Mouse (Mus musculus) embryonic facial prominence, embryonic 14.5 days (tissue): ENCODE data around the gene Tex44. TPM values are rescaled to one million over a fixed set of nuclear protein-coding genes. Genes with fewer than 3 reads are reported as not detected.
A peak's percentile ranks its signal among the peaks of the same experiment; 100 is the strongest.

Source experiments
- ATAC-seq: fragments of 200-750 bp; cut with Nextera tagmentation; 2 replicates; pipeline ENCODE4 v1.8.0; 2017; ENCODE audit warnings: low read depth, moderate number of reproducible peaks, moderate TSS enrichment
- DNase-seq: peaks from one replicate; pipeline ENCODE4 v3.0.0-alpha.2; 2015; ENCODE audit warnings: low spot score
- H3K27ac ChIP-seq: fragments of 300-500 bp; sonication (generic); replicated peaks from 2 replicates; pipeline ENCODE4 v1.5.1; 2014; ENCODE audit warnings: low read depth, mild to moderate bottlenecking, low read length, moderate library complexity
- H3K27me3 ChIP-seq: fragments of 300-500 bp; sonication (generic); replicated peaks from 2 replicates; pipeline ENCODE4 v1.6.1; 2014; ENCODE audit warnings: low read length; ENCODE audit not compliant: control insufficient read depth, insufficient read depth
- H3K36me3 ChIP-seq: fragments of 300-500 bp; sonication (generic); 2 replicates; pipeline ENCODE4 v1.6.1; 2014; ENCODE audit warnings: low read length, mixed read lengths; ENCODE audit not compliant: control insufficient read depth, insufficient read depth
- H3K4me1 ChIP-seq: fragments of 300-500 bp; sonication (generic); 2 replicates; pipeline ENCODE4 v1.6.1; 2014; ENCODE audit warnings: antibody characterized with exemption, low read length; ENCODE audit not compliant: control insufficient read depth, insufficient read depth
- H3K4me2 ChIP-seq: fragments of 300-500 bp; sonication (generic); 2 replicates; pipeline ENCODE4 v1.6.1; 2014; ENCODE audit warnings: low read depth, mild to moderate bottlenecking, low read length, moderate library complexity, mixed read lengths
- H3K4me3 ChIP-seq: fragments of 300-500 bp; sonication (generic); 2 replicates; pipeline ENCODE4 v1.5.1; 2014; ENCODE audit warnings: low read depth, mild to moderate bottlenecking, low read length
- H3K9ac ChIP-seq: fragments of 300-500 bp; sonication (generic); 2 replicates; pipeline ENCODE4 v1.6.1; 2014; ENCODE audit warnings: low read depth, mild to moderate bottlenecking, low read length, moderate library complexity, mixed read lengths
- H3K9me3 ChIP-seq: fragments of 300-500 bp; sonication (generic); 2 replicates; pipeline ENCODE4 v1.6.1; 2016; ENCODE audit warnings: low read length; ENCODE audit not compliant: control insufficient read depth
- WGBS: fragments of 180-500 bp; shearing (Covaris S2); extraction: QIAGEN DNeasy Blood & Tissue Kit; methylation state at CpG from one replicate; pipeline ENCODE4 v1.1.7; 2014; 5-methylcytosine and 5-hydroxymethylcytosine counted together
- polyA plus RNA-seq: library from polyadenylated mRNA; unstranded; fragments of >200 nt; fragmentation: Nextera tagmentation; extraction: Ambion mirVana; gene quantifications from 2 replicates; pipeline ENCODE4 v1.2.1, GENCODE M21; 2014

Tex44 gene
- polyA plus RNA-seq, 1 experiment from 2014 or later = not detected

DNA sequence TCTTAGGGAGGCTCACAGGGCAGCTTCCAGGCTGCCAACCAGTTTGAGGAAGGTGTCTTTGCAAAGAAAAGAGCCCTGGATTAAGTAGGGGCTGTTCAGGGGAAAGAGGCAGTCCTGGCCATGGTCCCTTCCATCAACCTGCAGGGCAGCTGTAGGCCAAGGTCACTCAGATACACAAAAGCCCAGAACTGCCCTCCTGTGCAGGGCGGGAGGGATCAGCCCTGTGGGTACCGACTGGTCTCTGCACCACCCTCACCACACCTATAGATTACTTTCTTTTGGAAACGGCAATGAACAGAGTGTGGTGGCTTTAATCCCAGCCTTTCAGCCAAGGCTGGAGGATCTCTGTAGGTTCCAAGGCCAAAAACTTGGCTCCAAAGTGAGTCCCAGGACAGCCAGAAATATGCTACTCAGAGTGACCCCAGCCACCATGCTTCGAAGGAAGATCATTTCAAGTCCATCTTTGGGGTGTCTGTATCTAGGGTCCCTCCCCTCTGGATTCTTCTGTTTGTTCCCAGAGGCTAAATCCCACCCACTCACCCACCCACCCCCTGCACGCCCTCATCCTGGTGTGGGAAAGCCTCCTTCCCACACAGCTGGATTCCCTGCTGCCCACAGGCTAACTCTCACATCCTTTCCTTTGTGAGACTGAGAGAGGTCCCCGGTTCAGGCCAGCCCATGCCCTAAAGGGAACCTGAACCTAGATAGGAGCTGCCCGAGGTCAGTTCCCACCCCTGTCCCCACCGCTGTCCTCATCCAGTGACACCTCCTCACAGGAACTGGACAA lies 17.4 kb downstream of the Tex44 start:
- no peaks in the 10 kb centered on the region for H3K27me3 ChIP-seq
- no peaks in the 10 kb centered on the region for H3K36me3 ChIP-seq
- H3K4me1 ChIP-seq = peaks cover 29% of the 10 kb centered on the region
- peak overlapping the region; percentile 51 for H3K4me3 ChIP-seq
- H3K27ac ChIP-seq = peak overlapping the region; percentile 100
- H3K9ac ChIP-seq = peak overlapping the region; percentile 95
- WGBS = 55% methylated on average over 8 of the region's 8 CpGs
- ATAC-seq (no peak), DNase-seq (peak; percentile 42)
- peak overlapping the region; percentile 97 for H3K4me2 ChIP-seq
- no peaks in the 10 kb centered on the region for H3K9me3 ChIP-seq

DNA sequence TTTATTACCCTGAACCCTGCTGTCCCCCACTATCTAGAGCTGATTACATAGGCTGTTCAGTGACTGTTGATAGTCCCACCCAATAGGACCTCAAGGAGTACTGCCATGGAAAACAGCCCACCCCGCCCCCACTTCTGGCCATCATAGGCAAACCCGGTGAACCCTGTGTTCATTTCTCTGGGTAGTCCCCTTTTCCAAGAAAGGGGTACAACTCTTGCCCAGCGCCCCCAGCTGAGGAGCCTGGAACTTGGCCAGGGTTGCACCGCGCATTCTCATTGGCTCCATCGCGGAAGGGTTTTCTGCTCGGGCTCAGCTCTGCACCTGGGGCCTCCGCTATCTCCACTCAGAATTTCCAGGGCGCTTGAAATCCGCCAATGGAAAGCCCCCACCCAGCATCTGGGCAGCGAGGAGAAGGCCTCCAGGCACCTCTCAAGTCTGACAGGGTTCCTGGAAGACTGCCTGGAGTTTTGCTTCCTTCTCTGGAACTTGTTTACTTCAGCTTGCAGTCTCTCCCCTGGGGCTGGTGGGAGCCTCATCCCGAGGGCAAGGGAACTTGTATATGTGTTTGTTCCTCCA lies 21.6 kb downstream of the Tex44 start:
- peak overlapping the region; percentile 75 for H3K27ac ChIP-seq
- no peaks in the 10 kb centered on the region for H3K36me3 ChIP-seq
- WGBS = 38% methylated on average over 12 of the region's 13 CpGs
- peak; percentile 89 for DNase-seq
- H3K9ac ChIP-seq = peak overlapping the region; percentile 7
- no peak overlapping the region for H3K4me3 ChIP-seq
- H3K4me2 ChIP-seq = no peak overlapping the region
- H3K27me3 ChIP-seq = no peaks in the 10 kb centered on the region
- peaks cover 25% of the 10 kb centered on the region for H3K4me1 ChIP-seq
- ATAC-seq = peak; percentile 16
- H3K9me3 ChIP-seq = no peaks in the 10 kb centered on the region

DNA sequence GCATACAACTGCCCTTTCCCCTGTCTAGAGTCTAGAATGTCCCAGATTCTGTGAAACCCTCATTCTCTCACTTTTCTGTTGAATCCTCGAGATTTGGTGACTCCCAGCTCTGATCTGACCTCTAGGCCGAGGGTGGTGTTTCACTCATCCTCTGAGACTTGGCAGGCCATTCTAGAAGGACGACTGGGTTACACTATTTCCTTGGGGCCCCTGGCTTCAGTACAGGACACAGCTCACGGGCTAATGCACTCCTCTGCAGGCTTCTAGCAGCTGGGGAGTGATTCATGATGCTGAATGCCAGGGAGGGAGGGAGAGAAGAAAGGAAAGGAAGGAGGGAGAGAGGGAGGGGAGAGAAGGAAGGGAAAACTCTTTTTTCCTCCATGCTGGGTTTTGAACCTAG lies 22.1 kb downstream of the Tex44 start:
- DNase-seq (no peak), ATAC-seq (no peak)
- no peaks in the 10 kb centered on the region for H3K27me3 ChIP-seq
- H3K4me1 ChIP-seq = peaks cover 19% of the 10 kb centered on the region
- H3K27ac ChIP-seq = peak overlapping the region; percentile 75
- no peaks in the 10 kb centered on the region for H3K36me3 ChIP-seq
- 25% methylated on average over 4 of the region's 4 CpGs for WGBS
- no peak overlapping the region for H3K4me2 ChIP-seq
- H3K9ac ChIP-seq = peak overlapping the region; percentile 17; the same call in 1 of the 2 replicates
- no peaks in the 10 kb centered on the region for H3K9me3 ChIP-seq
- H3K4me3 ChIP-seq = no peak overlapping the region

GRCm38 (mm10) chr1:86449966-86450365 lies 23.8 kb downstream of the Tex44 start:
- DNase-seq = peak; percentile 91
- peak; percentile 90 for ATAC-seq

DNA sequence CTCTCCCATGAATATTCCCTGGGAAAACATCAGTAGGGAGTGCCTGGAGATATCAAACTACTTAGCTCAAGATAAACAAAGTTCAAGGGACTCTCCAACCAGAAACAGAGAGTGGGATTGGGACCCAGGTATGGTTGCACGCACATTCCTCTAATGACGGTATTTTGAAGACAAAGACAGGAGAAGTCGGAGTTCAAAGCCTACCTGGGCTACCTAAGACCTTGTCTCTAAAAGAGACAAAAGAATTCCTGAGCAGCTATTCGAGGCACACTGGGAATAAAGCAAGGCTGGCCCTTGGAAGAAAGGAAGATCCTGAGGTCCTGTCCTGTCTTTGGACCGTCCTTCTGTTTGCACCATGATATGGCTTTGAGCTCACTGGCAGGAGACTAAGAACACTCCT lies 26.6 kb downstream of the Tex44 start:
- H3K4me1 ChIP-seq = peaks cover 8% of the 10 kb centered on the region
- H3K4me3 ChIP-seq = no peak overlapping the region
- H3K9ac ChIP-seq = no peak overlapping the region
- 73% methylated on average over 5 of the region's 5 CpGs for WGBS
- ATAC-seq (no peak), DNase-seq (no peak)
- no peaks in the 10 kb centered on the region for H3K36me3 ChIP-seq
- no peak overlapping the region for H3K27ac ChIP-seq
- no peaks in the 10 kb centered on the region for H3K9me3 ChIP-seq
- H3K27me3 ChIP-seq = no peaks in the 10 kb centered on the region
- H3K4me2 ChIP-seq = no peak overlapping the region

More at GRCm38 (mm10) chr1:86449966-86450365, 23.8 kb downstream of the Tex44 start:
- H3K27ac ChIP-seq = peak overlapping the region; percentile 19; the same call in 1 of the 2 replicates
- H3K9ac ChIP-seq = no peak overlapping the region
- peaks cover 13% of the 10 kb centered on the region for H3K4me1 ChIP-seq
- WGBS = 32% methylated on average over 6 of the region's 6 CpGs
- no peak overlapping the region for H3K4me3 ChIP-seq
- no peak overlapping the region for H3K4me2 ChIP-seq
- H3K27me3 ChIP-seq = no peaks in the 10 kb centered on the region
- no peaks in the 10 kb centered on the region for H3K36me3 ChIP-seq
- no peaks in the 10 kb centered on the region for H3K9me3 ChIP-seq

DNA sequence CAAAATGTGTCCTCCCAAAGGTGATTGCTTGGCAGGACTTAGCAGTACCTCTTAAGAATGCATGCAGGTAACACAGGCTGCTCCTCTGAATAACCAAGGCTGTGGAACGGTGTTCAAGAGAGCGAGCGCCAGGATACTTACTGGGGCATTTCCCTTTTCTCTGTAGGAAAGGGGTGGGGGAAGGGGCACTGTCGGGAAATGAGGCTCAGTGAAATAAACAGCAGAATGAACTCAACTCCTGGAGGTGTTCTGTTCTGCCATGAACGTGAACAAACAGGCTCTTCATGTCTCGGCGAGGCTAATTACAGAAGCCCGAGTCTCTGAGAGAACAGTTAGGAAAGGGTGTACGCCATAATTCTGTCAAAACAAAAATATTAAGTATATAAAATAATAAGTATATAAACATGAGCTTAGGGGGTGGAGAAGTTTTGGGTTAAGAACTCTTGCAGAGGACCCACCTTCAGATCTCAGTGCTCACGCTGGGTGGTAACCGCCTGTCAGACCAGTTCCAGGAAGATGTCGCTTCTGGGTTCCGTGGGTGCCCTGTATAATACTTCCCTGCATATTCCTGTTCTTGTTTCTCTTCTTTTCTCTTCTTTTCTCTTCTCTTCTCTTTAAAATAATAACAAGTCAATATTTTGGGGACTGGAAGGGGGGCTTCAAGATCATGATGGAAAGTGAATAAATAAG lies 30.9 kb downstream of the Tex44 start:
- Histone ChIP-seq H3K9me3 (no peaks in the 10 kb centered on the region), H3K4me2 (no peak overlapping the region), H3K36me3 (no peaks in the 10 kb centered on the region), H3K9ac (no peak overlapping the region), H3K4me1 (no peaks in the 10 kb centered on the region), H3K27ac (peak overlapping the region; percentile 35), H3K27me3 (no peaks in the 10 kb centered on the region), H3K4me3 (no peak overlapping the region)
- peak; percentile 54 for DNase-seq
- peak; percentile 66; the same call in 1 of the 2 replicates for ATAC-seq
- whole genome bisulfite sequencing = 46% methylated on average over 13 of the region's 13 CpGs

DNA sequence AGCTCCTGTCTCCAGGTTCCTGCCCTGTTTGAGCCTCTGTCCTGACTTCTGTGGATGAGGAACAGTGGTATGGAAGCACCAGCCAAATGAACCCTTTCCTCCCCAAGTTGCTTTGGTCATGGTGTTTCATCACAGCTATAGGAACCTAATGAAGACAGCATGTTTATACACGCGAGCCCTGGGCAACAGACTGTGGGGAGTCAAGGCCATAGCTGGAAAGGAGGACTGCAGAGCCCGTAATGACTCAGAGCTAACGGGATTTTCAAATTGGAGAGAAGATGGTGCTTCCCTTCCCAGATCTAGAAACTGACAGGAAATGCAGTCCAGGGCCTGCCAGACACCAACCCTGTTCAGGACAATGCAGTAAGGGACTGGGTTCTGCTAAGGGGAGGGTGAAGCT lies 33.2 kb downstream of the Tex44 start:
- no peaks in the 10 kb centered on the region for H3K36me3 ChIP-seq
- 71% methylated on average over 4 of the region's 4 CpGs for WGBS
- H3K4me1 ChIP-seq = peaks cover 3% of the 10 kb centered on the region
- no peaks in the 10 kb centered on the region for H3K27me3 ChIP-seq
- DNase-seq = no peak
- no peak overlapping the region for H3K27ac ChIP-seq
- H3K4me3 ChIP-seq = no peak overlapping the region
- ATAC-seq = no peak
- H3K9me3 ChIP-seq = no peaks in the 10 kb centered on the region
- H3K9ac ChIP-seq = no peak overlapping the region
- H3K4me2 ChIP-seq = no peak overlapping the region

DNA sequence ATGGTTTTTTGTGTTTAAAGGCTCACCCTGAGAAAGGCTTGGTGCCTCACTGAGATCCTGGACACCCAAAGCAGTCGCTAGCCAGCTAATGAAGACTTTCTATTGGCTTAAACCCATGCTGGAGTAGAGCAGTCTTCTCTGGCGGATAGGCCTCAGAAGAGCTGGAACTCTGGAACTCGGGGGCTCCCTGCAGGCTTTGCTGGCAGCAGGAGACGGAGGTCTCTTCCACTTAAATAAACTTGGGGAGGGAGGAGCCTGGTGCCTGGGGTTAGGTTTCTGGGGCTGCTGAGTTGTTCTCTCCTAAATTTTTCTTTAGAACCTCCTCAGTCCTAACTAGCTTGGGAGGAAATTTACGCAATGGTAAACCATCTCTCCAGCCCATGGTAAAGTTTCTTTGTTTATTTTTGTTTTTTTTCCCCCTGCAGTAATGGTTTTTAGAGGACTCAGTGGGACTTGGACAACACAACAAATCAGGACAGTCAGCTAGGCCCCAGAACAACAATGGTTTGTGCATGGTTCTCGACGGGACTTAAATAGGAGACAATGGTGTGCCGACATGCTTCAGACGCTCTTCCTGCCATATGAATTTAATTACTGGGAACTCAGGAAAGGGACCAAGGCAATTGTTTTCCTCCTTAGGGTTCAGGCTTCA lies 38.2 kb downstream of the Tex44 start:
- no peak overlapping the region for H3K4me2 ChIP-seq
- H3K27ac ChIP-seq = peak overlapping the region; percentile 95
- H3K36me3 ChIP-seq = no peaks in the 10 kb centered on the region
- H3K9me3 ChIP-seq = 0 out of 2 replicates have a peak, but pooled peaks cover 3% of the 10 kb centered on the region
- peaks cover 15% of the 10 kb centered on the region for H3K4me1 ChIP-seq
- 26% methylated on average over 9 of the region's 9 CpGs for WGBS
- ATAC-seq (peak; percentile 26), DNase-seq (no peak)
- peak overlapping the region; percentile 0; the same call in 1 of the 2 replicates for H3K9ac ChIP-seq
- no peaks in the 10 kb centered on the region for H3K27me3 ChIP-seq
- H3K4me3 ChIP-seq = no peak overlapping the region
